Mouse (Mus musculus) ES-Bruce4 (cell line): ENCODE measurements around the gene Plpp3.

ENCODE experiments used
- CTCF ChIP-seq: IDR thresholded peaks from one replicate; pipeline ENCODE4 v1.8.1; 2011; ENCODE audit warnings: low read depth, low read length
- EP300 ChIP-seq: IDR thresholded peaks from 2 replicates; pipeline ENCODE4 v1.6.1; 2011; ENCODE audit warnings: low read depth, low read length; ENCODE audit not compliant: insufficient read depth
- POLR2A ChIP-seq: IDR thresholded peaks from one replicate; pipeline ENCODE4 v1.8.1; 2011; ENCODE audit warnings: low read length; ENCODE audit not compliant: insufficient read depth

- TF ChIP-seq CTCF (no peak), EP300 (no peak), POLR2A (no peak)
Measured at GRCm38 (mm10) chr4:105246331-105246730, 89.2 kb downstream of the Plpp3 start.
